Mouse (Mus musculus) heart, postnatal 4 days (tissue): ENCODE data around the gene Mog. TPM values are rescaled to one million over a fixed set of nuclear protein-coding genes. Genes with fewer than 3 reads are reported as not detected.

ENCODE experiments used
- DNase-seq: peaks from one replicate; pipeline ENCODE4 v3.0.0; 2021
- total RNA-seq, 2 experiments: library from RNA; stranded (reverse); gene quantifications; 2 replicates each; pipeline ENCODE4 v1.2.3; 2021

Gene Mog
- not detected for total RNA-seq

DNA sequence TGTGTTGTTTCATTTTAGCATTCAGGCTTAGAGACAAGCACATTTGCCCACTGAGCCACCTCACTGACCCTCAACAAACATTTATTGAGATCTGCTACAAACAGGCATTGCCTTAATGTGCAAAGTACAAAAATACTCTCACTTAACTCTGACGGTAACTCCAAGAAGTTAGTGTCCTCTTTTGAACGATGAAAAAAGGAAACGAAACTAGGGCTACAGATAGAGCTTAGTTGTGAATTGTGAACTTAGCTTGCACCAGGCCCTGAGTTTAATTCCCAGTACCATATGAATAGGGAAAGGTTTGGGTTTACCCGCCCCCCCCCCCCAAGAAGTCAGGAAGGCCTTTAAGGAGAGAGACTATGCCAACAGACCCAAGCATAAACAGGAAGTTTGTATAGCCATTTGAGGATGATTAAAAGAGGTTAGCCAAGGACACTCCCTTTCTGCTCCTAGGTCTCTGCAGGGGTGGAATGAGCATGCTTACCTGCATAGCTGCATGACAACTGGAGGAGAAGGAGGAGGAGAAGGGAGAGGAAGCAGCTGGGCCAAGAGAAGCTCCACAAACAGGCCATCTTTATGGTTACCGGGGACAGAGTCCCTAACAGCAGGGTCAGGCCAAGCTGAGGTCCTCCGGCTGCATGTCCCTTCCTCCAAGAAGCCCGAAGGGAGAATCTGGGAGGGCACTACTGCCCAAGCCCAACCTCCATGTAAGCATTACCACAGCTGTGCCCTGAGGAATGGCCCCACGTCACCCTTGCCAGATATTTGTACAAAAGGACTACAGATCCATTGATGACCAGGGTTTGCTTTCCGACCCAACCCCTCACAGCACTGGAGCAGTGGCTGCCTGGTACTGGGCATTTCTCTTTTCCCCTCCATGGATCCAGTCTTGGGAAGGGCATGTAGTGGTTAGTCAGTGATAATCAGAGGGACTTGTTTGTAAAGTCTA lies at the start of gene Mog:
TSS of gene Mog (minus strand) at position 771 of the 949 bp plus-strand sequence.
- DNase-seq: no peak

- DNase-seq: no peak
These were observed 49.6 kb upstream of the Mog start for GRCm38 (mm10) chr17:37072730-37073276.

- DNase-seq: no peak
These were observed 49.0 kb upstream of the Mog start for GRCm38 (mm10) chr17:37072080-37072729.

GRCm38 (mm10) chr17:37070121-37070520 lies 46.9 kb upstream of the Mog start:
- no peak for DNase-seq

DNA sequence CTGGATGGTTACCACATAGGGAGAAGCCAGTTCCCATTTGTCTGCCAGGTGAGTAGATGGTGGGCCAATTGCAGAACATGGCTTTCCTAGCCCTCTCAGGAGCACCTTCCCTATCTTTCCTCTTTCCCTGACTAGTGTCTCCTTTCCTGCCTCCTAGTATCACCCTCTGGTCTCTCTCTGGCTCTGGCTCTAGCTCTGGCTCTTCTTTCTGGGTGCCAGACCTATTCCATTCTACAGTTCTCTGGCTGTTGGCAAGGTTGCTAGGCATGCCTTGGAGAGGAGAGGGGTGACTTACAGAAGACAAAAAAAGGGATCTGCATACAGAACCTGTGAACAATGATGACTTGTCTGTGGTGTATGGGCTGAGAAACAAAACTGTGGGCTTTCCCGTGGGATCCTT lies 44.7 kb upstream of the Mog start:
- no peak for DNase-seq

DNA sequence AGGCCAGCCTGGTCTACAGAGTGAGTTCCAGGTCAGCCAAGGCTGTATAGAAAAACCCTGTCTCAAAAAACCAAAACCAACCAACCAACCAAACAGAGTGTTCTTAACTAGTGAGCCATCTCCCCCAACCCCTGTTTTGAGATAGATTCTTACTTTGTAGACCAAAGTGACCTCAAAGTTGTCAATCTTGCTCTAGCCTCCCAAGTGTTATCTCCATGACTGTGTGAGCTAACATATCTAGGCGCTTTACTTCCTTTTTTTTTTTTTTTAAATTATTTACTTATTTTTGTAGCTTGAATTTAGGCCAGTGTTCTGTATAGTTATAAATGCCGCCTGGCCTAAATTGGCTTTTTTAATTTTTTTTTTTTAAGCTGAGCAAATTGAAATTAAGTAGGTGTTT lies 42.8 kb upstream of the Mog start:
- DNase-seq: no peak

- DNase-seq: no peak
These were observed 40.7 kb upstream of the Mog start for GRCm38 (mm10) chr17:37063686-37064495.

DNA sequence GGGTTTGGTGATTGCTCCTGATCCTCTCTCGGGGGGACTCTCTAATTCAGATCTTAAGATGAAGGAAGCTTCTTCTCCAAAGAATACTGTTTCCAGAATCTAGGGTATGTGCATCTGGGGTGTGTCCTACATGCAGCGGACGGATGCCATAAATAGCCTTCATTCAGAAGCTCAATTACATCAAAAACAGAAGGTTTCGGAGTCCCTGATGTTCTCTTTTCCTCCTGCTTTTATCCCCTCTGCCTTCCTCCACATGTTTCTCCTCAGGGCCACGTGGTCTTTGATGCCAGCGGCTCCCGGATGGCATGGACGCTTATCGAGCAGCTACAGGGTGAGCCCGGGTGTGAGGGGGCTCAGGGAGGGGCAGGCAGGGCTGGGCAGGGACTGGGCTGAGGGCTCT lies 39.9 kb upstream of the Mog start:
- no peak for DNase-seq

GRCm38 (mm10) chr17:37062101-37062641 lies 39.0 kb upstream of the Mog start:
- DNase-seq: no peak

DNA sequence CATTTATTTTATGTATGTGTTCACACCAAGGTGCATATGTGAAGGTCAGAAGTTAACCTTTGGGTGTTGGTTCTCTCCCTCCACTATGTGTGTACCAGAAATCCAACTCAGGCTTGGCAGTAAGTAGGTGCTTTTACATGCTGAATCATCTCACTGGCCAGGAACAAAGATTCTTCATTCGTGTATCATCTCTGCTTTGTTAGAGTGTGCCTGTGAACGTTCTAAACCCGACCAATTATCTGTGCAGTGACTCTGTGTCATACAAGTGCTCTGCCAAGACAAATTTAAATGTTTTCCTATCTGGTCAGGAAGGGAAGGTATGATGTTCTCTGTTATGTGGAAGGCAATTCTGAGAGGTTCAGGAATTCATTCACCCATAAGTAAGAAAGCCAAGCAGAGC lies 38.2 kb upstream of the Mog start:
- DNase-seq: no peak

DNA sequence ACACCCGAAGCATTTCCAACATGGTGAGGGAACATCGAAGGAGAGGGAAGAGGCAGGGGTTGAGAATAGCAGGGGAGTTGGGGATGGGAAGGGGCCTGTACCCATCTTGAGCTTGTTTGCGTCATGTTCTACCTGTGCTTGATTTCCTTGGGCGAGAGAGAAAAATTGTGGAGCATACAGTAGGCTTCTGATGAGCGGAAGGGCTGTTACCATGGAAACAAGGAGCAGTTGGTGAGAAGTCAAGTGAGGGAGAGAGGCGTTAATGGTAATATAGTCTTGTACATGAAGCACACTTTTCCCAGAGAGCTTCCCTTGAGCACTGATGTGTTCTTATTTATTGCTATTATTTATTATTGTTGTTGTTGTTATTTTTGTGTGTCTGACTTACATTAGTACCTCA lies 33.8 kb upstream of the Mog start:
- DNase-seq: no peak

DNA sequence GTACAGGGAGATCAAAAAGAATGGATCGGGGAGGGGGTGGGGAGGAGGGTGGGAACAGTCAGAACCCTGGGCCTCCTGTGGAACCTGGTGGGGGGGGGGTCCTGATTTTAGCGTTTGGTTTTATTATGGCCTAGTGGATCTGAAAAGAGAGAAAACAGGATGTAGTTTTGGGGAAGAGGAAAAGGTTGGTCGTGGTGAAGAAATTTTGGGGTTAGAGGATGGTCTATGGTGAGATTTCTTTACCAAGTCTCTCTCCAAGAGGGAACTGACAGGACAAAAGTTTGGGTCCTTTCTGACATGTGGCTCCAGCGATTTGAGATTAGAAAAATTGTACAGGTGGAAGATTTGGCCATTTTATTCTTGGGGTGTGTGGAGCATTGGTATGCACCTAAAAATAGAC lies 28.5 kb upstream of the Mog start:
- no peak for DNase-seq

DNA sequence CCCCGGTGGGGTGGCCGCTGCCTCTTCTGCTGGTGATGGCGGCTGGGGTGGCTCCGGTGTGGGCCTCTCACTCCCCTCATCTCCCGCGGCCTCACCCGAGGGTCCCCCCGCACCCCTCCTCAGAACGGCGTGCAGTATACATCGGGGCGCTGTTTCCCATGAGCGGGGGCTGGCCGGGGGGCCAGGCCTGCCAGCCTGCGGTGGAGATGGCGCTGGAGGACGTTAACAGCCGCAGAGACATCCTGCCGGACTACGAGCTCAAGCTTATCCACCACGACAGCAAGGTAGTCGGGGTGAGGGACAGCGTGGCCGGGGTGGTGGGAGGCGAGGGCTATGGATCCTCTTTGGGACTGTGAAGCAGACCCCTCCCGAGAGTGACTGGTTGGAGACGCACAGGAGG lies 27.7 kb upstream of the Mog start:
- DNase-seq: no peak

GRCm38 (mm10) chr17:37050399-37050798 lies 27.2 kb upstream of the Mog start:
- DNase-seq: peak; percentile 74

GRCm38 (mm10) chr17:37049570-37050310 lies 26.5 kb upstream of the Mog start:
- DNase-seq: peak; percentile 77

DNA sequence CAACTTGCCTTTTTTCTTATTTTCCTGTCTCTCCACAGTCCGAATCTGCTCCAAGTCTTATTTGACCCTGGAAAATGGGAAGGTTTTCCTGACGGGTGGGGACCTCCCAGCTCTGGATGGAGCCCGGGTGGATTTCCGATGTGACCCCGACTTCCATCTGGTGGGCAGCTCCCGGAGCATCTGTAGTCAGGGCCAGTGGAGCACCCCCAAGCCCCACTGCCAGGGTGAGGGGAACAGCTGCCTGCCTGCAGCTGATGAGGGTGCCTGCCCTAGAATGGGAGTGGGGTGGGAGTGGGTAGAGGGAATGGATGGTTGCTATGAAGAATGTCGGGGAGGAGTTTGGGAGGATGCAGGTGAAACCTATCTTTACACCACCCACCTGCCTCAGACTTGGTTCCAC lies 25.2 kb upstream of the Mog start:
- DNase-seq: no peak

DNA sequence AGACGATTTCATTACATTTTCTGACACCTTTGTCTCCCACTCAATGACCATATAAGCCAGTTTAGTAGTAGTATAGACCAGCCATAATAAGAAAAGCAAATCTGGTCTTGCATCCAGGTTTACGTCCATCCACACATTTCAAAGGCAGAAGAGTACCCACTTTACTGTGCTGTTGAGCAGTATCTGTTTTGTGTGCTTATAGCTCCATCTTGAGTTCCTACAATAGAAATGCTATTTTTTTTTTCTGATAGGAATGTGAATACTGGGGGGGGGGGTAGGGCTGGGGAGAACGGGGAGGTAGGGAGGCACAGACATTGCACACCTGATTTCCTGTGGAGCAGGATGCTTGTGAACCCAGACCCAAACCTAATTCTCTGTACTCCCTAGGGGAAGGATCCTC lies 24.8 kb upstream of the Mog start:
- DNase-seq: no peak

GRCm38 (mm10) chr17:37047332-37047976 lies 24.3 kb upstream of the Mog start:
- no peak for DNase-seq

DNA sequence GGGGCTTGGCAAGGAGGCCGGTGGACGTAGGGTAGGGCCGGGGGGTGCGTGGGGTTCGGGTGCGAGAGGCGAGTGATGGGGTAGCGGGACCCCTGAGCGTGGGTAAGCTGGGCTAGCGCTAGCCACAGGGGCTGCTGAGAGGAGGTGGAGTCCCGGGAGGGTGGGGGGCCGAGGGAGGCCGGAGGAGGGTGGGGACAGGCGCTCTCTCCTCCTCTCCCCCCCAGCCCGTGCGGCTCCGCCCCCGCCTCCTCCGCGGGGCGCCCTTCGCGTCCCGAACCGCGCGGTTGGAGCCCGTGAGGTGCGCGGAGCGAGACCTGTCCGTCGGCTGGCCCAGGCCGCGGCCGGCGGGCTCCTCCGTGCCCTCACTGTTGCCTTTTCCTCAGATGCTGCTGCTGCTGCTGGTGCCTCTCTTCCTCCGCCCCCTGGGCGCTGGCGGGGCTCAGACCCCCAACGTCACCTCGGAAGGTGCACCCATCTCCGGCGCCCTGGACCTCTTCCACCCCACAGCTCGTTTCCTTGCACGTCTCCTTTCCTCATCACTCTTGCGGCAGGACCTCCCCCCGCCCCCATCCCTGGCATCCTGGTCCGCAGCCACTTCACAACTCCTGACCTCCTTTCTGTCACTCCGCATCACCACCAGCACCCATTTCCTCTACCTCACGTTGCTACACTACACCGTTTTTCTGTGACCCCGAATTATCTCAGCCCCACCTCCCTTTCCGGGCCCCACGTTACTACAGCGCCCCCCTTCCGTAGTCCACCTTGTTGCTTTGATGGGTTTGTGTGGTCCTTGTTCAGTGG lies 23.3 kb upstream of the Mog start:
- DNase-seq: peak; percentile 60

GRCm38 (mm10) chr17:37045611-37046311 lies 22.6 kb upstream of the Mog start, which contains the start of gene Gabbr1:
Gene Gabbr1 (plus strand): TSS chr17:37045966.
- DNase-seq: peak; percentile 76
